Mouse (Mus musculus): ENCODE measurements around the gene Eif4e1b. TPM values are rescaled to one million over a fixed set of nuclear protein-coding genes. Genes with fewer than 3 reads are reported as not detected.

The Eif4e1b gene
- polyA plus RNA-seq, 1 experiment: not detected

DNA sequence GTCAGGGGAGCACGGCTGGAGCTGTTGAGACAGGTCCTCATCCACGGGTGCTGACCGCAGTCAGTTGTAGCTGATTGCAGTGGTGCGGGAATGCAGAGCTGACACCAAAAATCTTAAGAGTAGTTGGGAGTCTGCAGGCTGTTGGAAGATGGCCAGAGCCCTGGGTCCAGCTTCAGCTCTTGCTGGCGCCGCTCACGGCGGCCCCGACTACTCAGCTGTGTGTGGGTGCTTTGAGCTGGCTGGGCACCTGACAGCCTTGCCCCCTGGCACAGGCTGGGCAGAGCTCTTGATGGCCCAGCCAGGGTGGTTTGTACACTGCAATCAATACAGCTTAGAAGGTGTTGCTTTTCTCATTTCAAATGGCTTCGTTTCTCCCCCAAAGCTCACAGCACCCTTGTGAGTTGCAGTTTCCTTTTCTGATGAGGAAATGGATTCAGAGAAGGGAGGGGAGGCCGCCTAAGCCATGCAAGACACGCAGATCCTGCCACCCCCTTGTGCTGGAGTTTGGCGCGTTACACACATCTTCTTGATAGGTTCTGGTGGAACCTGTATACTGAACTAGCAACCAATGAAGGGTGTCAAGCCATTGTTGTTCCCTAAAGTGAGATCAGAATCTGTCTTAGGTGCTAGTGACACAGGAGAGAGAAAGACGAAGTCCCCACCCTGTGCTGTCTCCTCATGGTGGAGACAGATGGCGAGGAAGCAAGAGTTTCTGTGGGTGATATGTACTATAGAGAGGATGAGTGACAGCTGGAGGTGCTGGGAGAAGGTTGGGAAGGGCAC is 14.3 kb downstream of the Eif4e1b start:
- Histone ChIP-seq H3K27ac (ENCODE audit: insufficient read depth, low read depth, low read length) (no peak overlapping the region), H3K4me1 (ENCODE audit: control insufficient read depth, insufficient read depth, low read length) (no peaks in the 10 kb centered on the region), H3K4me3 (ENCODE audit: insufficient read depth, low read length) (no peak overlapping the region)
- no peak for TF ChIP-seq CTCF (IDR thresholded peaks at IDR 0.05; ENCODE audit: low read depth, low read length)
- no peak for TF ChIP-seq POLR2A (IDR thresholded peaks at IDR 0.05; ENCODE audit: borderline replicate concordance, low read depth, low read length)

DNA sequence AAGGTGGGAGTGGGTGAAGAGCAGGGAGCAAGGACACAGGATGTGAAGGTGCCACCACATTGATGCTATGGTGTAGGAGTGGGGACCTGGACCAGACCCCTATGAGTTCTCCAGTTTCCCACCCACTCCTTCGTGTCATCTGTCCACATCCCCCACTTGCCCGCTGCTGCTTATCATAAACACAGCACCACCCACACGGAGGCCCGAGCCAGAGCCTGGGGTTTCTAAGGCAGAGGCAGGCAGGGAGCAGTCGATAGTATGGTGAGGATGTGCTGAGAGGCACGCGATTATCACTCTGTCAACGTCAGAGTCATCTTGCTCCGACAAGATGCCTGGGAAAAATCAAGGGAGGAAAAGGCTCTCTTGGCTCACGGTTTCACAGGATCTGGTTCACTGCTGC is 14.9 kb downstream of the Eif4e1b start:
- Histone ChIP-seq H3K4me3 (ENCODE audit: insufficient read depth, low read length) (no peak overlapping the region), H3K27ac (ENCODE audit: insufficient read depth, low read depth, low read length) (no peak overlapping the region), H3K4me1 (ENCODE audit: control insufficient read depth, insufficient read depth, low read length) (no peaks in the 10 kb centered on the region)
- TF ChIP-seq CTCF (IDR thresholded peaks at IDR 0.05; ENCODE audit: low read depth, low read length): no peak

DNA sequence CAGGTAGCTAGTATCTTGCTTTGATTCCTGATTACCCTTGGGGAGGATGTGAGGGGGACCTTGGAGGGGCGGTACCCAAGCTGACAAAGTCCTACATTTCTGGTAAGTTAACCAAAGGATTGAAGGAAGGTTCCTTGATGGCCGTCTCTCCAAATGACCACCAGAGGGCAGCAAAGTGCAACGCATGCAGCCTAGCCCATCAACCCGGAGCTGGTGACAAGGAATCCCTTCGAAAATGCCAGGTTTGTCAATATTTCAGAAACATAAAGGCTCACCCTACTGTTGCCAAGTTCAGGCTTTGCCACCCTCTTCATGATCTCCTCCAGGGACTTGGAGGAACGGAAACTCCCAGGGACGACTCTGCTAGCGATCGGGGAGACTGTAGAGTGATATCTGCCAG is 15.9 kb downstream of the Eif4e1b start:
- no peak overlapping the region for H3K4me3 ChIP-seq (ENCODE audit: insufficient read depth, low read length)
- TF ChIP-seq CTCF (IDR thresholded peaks at IDR 0.05; ENCODE audit: low read depth, low read length): peak; percentile 89
- no peak for TF ChIP-seq POLR2A (IDR thresholded peaks at IDR 0.05; ENCODE audit: borderline replicate concordance, low read depth, low read length)
- H3K4me1 ChIP-seq (ENCODE audit: control insufficient read depth, insufficient read depth, low read length): no peaks in the 10 kb centered on the region
- no peak overlapping the region for H3K27ac ChIP-seq (ENCODE audit: insufficient read depth, low read depth, low read length)

DNA sequence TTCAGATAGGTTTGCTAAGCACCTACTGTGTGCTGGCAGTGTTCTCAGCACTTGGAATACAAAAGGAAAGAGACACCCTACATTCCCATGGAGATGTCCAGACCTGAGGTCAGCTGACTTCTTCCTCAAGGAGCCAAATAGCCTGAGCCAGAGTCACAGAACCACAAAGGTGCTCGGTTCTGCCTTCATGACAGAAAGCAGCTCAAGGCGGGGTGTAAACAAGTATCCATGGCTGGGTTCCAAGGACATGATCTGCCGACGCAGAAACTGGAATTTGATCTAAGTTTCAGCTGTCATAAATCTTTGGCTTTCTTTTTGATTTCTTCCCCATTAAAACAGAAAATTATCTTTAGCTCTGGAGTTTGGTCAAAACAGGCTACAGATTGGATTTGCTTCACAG is 16.4 kb downstream of the Eif4e1b start:
- no peaks in the 10 kb centered on the region for H3K4me1 ChIP-seq (ENCODE audit: control insufficient read depth, insufficient read depth, low read length)
- H3K27ac ChIP-seq (ENCODE audit: insufficient read depth, low read depth, low read length): no peak overlapping the region
- H3K4me3 ChIP-seq (ENCODE audit: insufficient read depth, low read length): no peak overlapping the region
- TF ChIP-seq CTCF (IDR thresholded peaks at IDR 0.05; ENCODE audit: low read depth, low read length) (no peak), POLR2A (IDR thresholded peaks at IDR 0.05; ENCODE audit: borderline replicate concordance, low read depth, low read length) (no peak)

DNA sequence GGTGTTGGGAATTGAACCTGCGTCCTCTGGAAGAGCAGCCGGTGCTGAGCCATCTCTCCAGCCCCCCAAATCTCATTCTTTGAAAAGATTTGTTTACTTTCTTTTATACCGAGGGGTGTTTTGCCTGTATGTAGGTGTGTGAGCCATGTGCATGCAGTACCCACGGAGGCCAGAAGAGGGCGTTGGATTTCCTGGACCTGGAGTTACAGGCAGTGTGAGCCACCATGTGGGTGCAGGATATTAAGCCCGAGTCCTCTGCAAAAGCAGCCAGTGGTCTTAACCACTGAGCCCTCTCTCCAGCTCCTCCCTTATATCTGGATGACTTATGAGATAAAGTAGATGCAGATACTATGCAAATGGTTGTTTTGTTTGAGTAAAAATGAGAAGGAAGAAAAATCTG is 19.2 kb downstream of the Eif4e1b start:
- no peak overlapping the region for H3K27ac ChIP-seq (ENCODE audit: insufficient read depth, low read depth, low read length)
- H3K4me3 ChIP-seq (ENCODE audit: insufficient read depth, low read length): no peak overlapping the region
- no peak for TF ChIP-seq POLR2A (IDR thresholded peaks at IDR 0.05; ENCODE audit: borderline replicate concordance, low read depth, low read length)
- TF ChIP-seq CTCF (IDR thresholded peaks at IDR 0.05; ENCODE audit: low read depth, low read length): no peak; the same call in 1 of the 2 replicates
- no peaks in the 10 kb centered on the region for H3K4me1 ChIP-seq (ENCODE audit: control insufficient read depth, insufficient read depth, low read length)

DNA sequence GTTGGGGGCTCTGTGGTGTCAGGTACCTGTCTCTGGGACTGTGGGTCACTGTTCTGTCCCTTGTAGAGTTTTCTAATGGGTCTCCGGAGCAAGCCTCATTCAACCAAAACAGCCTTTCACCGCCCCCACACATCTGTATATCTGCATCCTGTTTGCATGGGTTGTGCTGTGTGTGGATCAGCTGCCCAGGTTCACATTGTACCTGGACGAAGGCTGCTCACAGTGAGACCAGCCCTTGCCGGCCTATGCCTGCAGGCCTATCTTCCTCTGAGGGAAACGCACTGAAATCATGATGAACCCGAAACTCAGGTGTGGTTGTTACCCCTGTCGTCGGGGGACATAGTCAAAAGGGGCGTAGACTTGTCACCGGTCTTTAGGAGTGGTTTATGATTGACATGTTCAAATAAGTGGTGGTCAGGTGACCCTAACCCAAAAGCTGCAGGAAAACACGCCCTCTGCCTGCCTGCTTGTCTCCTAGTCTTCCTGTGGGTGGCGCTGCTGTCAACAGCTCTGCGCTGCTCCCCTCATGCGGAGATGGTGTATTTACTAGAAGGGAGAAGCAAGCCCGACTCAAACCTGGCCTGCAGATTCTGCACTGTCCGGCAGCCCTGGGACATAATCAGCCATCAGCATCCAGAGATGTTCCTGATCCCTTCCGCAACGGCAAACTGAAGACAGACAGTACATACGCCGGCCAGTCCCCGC is 21.5 kb downstream of the Eif4e1b start:
- Histone ChIP-seq H3K27ac (ENCODE audit: insufficient read depth, low read depth, low read length) (no peak overlapping the region), H3K4me1 (ENCODE audit: control insufficient read depth, insufficient read depth, low read length) (no peaks in the 10 kb centered on the region), H3K4me3 (ENCODE audit: insufficient read depth, low read length) (no peak overlapping the region)
- no peak for TF ChIP-seq POLR2A (IDR thresholded peaks at IDR 0.05; ENCODE audit: borderline replicate concordance, low read depth, low read length)

DNA sequence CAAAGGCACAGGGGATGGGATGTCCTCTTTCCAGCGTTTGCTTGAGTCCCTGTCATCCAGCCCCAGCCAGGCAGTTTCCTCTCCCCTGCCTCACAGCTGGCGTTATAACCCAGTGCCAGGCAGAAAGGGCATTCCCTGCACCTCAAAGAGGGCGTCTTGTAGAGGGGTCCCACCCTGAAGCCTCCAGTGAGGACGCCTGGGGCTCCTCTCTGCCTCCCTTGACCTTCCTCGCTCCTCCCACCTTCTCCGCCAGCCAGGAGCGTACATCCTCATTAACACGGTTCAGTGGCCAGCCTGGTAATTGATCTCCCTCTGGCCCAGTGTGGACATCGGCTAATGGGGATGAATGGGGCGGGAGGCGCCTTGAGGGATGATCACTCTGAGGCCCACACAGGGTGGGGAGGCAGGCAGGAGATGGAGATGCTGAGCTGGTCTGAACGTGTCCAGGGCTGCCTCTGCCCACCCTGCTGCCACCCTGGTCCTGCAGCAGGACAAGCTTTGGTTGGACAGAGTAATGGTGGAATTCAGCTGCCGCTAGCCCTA is 22.7 kb downstream of the Eif4e1b start:
- Histone ChIP-seq H3K27ac (ENCODE audit: insufficient read depth, low read depth, low read length) (no peak overlapping the region), H3K4me1 (ENCODE audit: control insufficient read depth, insufficient read depth, low read length) (no peaks in the 10 kb centered on the region), H3K4me3 (ENCODE audit: insufficient read depth, low read length) (no peak overlapping the region)
- TF ChIP-seq CTCF (IDR thresholded peaks at IDR 0.05; ENCODE audit: low read depth, low read length): no peak
- no peak for TF ChIP-seq POLR2A (IDR thresholded peaks at IDR 0.05; ENCODE audit: borderline replicate concordance, low read depth, low read length)

DNA sequence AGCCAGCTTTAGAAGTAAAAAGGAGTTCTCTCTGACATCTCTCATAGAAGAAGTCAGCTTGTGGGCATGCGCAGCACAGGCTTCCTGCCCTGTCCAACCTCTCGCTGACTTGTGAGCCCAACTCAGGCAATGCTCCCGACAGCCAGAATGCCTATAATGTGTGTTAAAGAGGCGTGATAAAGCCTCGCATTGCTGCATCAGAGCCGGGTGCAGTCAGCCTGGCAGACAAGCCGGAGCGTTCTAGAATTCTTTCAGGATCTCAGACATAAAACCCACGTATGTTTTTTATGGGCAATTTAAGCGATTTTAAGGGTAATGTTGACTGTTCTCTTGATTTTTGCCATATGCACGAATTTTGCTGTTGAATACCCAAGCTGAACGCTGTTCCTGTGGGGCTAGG is 24.3 kb downstream of the Eif4e1b start:
- H3K4me3 ChIP-seq (ENCODE audit: insufficient read depth, low read length): no peak overlapping the region
- no peaks in the 10 kb centered on the region for H3K4me1 ChIP-seq (ENCODE audit: control insufficient read depth, insufficient read depth, low read length)
- TF ChIP-seq POLR2A (IDR thresholded peaks at IDR 0.05; ENCODE audit: borderline replicate concordance, low read depth, low read length) (no peak), CTCF (IDR thresholded peaks at IDR 0.05; ENCODE audit: low read depth, low read length) (no peak)
- H3K27ac ChIP-seq (ENCODE audit: insufficient read depth, low read depth, low read length): no peak overlapping the region

DNA sequence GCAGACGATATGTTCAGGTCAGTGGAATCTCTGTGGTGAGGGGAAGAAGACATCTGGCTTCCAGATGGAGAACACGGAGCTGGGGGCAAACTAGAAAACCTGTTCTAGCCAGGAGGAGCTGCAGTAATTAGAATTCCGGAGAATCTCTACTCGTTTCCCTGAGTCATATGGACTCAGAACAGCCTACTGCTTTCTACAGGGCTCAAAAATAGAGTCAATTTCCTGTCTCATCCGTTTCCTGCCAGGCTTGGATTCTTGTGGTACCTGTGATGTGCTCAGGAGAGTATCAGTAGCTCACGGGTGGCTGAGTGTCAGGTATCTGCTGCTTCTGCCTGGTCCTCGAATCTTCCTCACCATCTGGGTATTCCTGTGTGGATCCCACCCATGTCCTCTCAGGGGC is 27.7 kb downstream of the Eif4e1b start:
- no peak overlapping the region for H3K27ac ChIP-seq (ENCODE audit: insufficient read depth, low read depth, low read length)
- H3K4me1 ChIP-seq (ENCODE audit: control insufficient read depth, insufficient read depth, low read length): no peaks in the 10 kb centered on the region
- H3K4me3 ChIP-seq (ENCODE audit: insufficient read depth, low read length): no peak overlapping the region
- no peak for TF ChIP-seq POLR2A (IDR thresholded peaks at IDR 0.05; ENCODE audit: borderline replicate concordance, low read depth, low read length)

DNA sequence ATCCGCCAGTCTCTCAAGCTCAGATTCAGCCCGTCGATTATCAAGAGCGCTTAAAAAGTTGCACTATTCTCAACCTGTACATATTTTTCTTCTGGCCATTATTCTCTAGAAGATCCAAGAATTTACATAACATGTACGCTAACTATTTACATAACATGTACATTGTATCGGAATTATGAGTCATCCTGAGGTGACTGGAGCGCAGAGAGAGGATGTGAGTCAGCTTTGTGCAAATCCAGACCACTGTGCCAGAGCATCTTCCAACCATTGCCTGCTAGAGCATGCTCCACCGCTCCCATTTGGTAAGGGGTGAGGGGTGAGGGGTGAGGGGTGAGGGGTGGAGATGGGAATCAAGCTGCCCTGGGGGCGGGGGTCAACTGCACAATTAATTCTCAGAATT is 29.6 kb downstream of the Eif4e1b start:
- Histone ChIP-seq H3K4me3 (ENCODE audit: insufficient read depth, low read length) (no peak overlapping the region), H3K27ac (ENCODE audit: insufficient read depth, low read depth, low read length) (no peak overlapping the region), H3K4me1 (ENCODE audit: control insufficient read depth, insufficient read depth, low read length) (no peaks in the 10 kb centered on the region)
- TF ChIP-seq POLR2A (IDR thresholded peaks at IDR 0.05; ENCODE audit: borderline replicate concordance, low read depth, low read length) (no peak), CTCF (IDR thresholded peaks at IDR 0.05; ENCODE audit: low read depth, low read length) (no peak)

Measured in bone marrow macrophage, adult 2 months (primary cell).